Mouse (Mus musculus): ENCODE data around the gene Cdh4. TPM values are rescaled to one million over a fixed set of nuclear protein-coding genes. Genes with fewer than 3 reads are reported as not detected.

Cdh4 gene
- polyA plus RNA-seq, 1 experiment from 2014 or later: 42.8 TPM

DNA sequence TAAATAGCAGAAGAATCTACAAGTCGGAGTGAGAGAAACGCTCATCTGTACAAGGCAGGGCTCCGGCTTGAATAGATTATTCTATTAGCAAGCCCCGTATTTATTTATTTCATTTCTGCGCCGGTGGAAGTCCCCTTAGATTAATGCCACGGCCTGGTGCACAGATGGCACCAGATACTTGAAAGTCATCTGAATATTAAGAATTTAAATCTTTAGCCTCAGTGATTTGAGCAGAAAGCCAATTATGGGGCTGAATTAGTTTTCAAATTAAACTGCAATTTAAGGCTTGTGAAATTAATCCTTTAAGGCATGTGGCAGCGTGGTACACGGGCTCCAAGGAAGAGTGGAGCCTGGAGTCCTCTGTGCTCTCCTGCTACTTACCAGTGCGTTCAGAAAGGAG lies 411.7 kb downstream of the Cdh4 start:
- WGBS: 25% methylated on average over 10 of the region's 10 CpGs
- no peaks in the 10 kb centered on the region for H3K9me3 ChIP-seq (ENCODE audit: control insufficient read depth, low read length)
- H3K27me3 ChIP-seq (ENCODE audit: control insufficient read depth, insufficient read depth, low read length): no peaks in the 10 kb centered on the region
- DNase-seq (peak; percentile 68), ATAC-seq (ENCODE audit: low FRiP score, low TSS enrichment) (no peak)
- H3K36me3 ChIP-seq (ENCODE audit: control insufficient read depth, insufficient read depth, low read length): no peaks in the 10 kb centered on the region
- no peak overlapping the region for H3K9ac ChIP-seq (replicated peaks; ENCODE audit: low read length)
- no peak overlapping the region for H3K4me3 ChIP-seq (replicated peaks; ENCODE audit: low read depth, low read length)
- H3K27ac ChIP-seq (replicated peaks; ENCODE audit: low read depth, low read length): peak overlapping the region; percentile 69
- H3K4me1 ChIP-seq (ENCODE audit: control insufficient read depth, insufficient read depth, low read length): peaks cover 63% of the 10 kb centered on the region
- no peak overlapping the region for H3K4me2 ChIP-seq (ENCODE audit: low read length)

DNA sequence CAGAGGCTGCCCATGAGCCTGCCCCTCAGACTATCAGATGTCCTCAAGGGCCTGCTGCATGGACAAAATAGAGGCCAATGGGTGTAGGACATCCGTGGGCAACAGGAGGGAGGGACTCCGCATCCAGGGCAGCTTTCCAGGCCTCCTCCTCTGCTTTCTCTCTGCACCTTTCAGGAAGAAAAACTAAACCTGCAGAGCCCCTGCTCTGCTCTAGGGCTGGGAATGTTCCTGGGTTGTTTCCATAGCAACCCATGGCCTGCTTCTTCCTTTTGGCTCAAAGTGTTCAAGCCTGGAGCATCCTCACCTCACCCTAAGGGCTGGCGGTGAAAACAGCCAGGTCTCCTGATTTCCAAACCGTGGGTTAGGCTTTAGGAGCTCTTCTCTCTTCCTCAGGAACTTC lies 414.9 kb downstream of the Cdh4 start:
- H3K4me2 ChIP-seq (ENCODE audit: low read length): no peak overlapping the region
- H3K9ac ChIP-seq (replicated peaks; ENCODE audit: low read length): no peak overlapping the region
- peaks cover 45% of the 10 kb centered on the region for H3K4me1 ChIP-seq (ENCODE audit: control insufficient read depth, insufficient read depth, low read length)
- H3K27me3 ChIP-seq (ENCODE audit: control insufficient read depth, insufficient read depth, low read length): no peaks in the 10 kb centered on the region
- no peak for ATAC-seq (ENCODE audit: low FRiP score, low TSS enrichment)
- DNase-seq: no peak
- H3K36me3 ChIP-seq (ENCODE audit: control insufficient read depth, insufficient read depth, low read length): no peaks in the 10 kb centered on the region
- no peak overlapping the region for H3K4me3 ChIP-seq (replicated peaks; ENCODE audit: low read depth, low read length)
- H3K9me3 ChIP-seq (ENCODE audit: control insufficient read depth, low read length): no peaks in the 10 kb centered on the region
- WGBS: 51% methylated on average over 4 of the region's 4 CpGs
- H3K27ac ChIP-seq (replicated peaks; ENCODE audit: low read depth, low read length): no peak overlapping the region

- no peak overlapping the region for H3K4me2 ChIP-seq (ENCODE audit: low read length)
- no peaks in the 10 kb centered on the region for H3K9me3 ChIP-seq (ENCODE audit: control insufficient read depth, low read length)
- 69% methylated on average over 3 of the region's 3 CpGs for WGBS
- no peaks in the 10 kb centered on the region for H3K36me3 ChIP-seq (ENCODE audit: control insufficient read depth, insufficient read depth, low read length)
- H3K9ac ChIP-seq (replicated peaks; ENCODE audit: low read length): no peak overlapping the region
- no peaks in the 10 kb centered on the region for H3K4me1 ChIP-seq (ENCODE audit: control insufficient read depth, insufficient read depth, low read length)
- no peak overlapping the region for H3K4me3 ChIP-seq (replicated peaks; ENCODE audit: low read depth, low read length)
- no peak overlapping the region for H3K27ac ChIP-seq (replicated peaks; ENCODE audit: low read depth, low read length)
- H3K27me3 ChIP-seq (ENCODE audit: control insufficient read depth, insufficient read depth, low read length): no peaks in the 10 kb centered on the region
- ATAC-seq (ENCODE audit: low FRiP score, low TSS enrichment) (no peak), DNase-seq (no peak)
Observed at GRCm38 (mm10) chr2:179862676-179863075, 420.4 kb downstream of the Cdh4 start.

GRCm38 (mm10) chr2:179863266-179863665 lies 421.0 kb downstream of the Cdh4 start:
- H3K9ac ChIP-seq (replicated peaks; ENCODE audit: low read length): no peak overlapping the region
- H3K27me3 ChIP-seq (ENCODE audit: control insufficient read depth, insufficient read depth, low read length): no peaks in the 10 kb centered on the region
- DNase-seq: no peak
- no peak overlapping the region for H3K4me2 ChIP-seq (ENCODE audit: low read length)
- H3K27ac ChIP-seq (replicated peaks; ENCODE audit: low read depth, low read length): no peak overlapping the region
- no peak for ATAC-seq (ENCODE audit: low FRiP score, low TSS enrichment)
- no peak overlapping the region for H3K4me3 ChIP-seq (replicated peaks; ENCODE audit: low read depth, low read length)
- no peaks in the 10 kb centered on the region for H3K9me3 ChIP-seq (ENCODE audit: control insufficient read depth, low read length)
- H3K36me3 ChIP-seq (ENCODE audit: control insufficient read depth, insufficient read depth, low read length): no peaks in the 10 kb centered on the region
- H3K4me1 ChIP-seq (ENCODE audit: control insufficient read depth, insufficient read depth, low read length): no peaks in the 10 kb centered on the region
- WGBS: 79% methylated on average over 3 of the region's 3 CpGs

DNA sequence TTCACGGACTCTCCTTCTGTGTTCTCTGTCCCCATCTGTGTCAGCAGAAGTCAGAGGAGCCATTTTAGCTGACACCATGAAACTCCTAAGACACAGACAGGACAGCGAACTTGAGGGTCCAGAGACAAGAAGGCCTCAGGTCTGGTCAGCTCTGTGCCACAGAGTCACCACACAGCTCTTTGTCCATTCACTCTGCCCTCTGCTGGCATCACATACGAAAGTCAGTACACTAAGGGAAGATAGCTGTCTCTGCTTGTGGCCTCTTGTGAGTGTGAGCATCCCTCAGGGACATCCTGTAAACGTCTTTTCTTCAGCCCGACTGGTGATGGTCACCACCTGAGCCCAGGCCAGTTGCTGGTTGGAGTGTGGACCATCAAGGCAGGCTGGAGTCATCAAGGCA lies 422.9 kb downstream of the Cdh4 start:
- no peak overlapping the region for H3K4me2 ChIP-seq (ENCODE audit: low read length)
- no peaks in the 10 kb centered on the region for H3K27me3 ChIP-seq (ENCODE audit: control insufficient read depth, insufficient read depth, low read length)
- H3K36me3 ChIP-seq (ENCODE audit: control insufficient read depth, insufficient read depth, low read length): no peaks in the 10 kb centered on the region
- H3K27ac ChIP-seq (replicated peaks; ENCODE audit: low read depth, low read length): no peak overlapping the region
- H3K4me1 ChIP-seq (ENCODE audit: control insufficient read depth, insufficient read depth, low read length): peaks cover 7% of the 10 kb centered on the region
- H3K9ac ChIP-seq (replicated peaks; ENCODE audit: low read length): no peak overlapping the region
- H3K9me3 ChIP-seq (ENCODE audit: control insufficient read depth, low read length): no peaks in the 10 kb centered on the region
- WGBS: 75% methylated on average over 5 of the region's 5 CpGs
- ATAC-seq (ENCODE audit: low FRiP score, low TSS enrichment): no peak
- no peak for DNase-seq
- no peak overlapping the region for H3K4me3 ChIP-seq (replicated peaks; ENCODE audit: low read depth, low read length)

- Histone ChIP-seq H3K27ac (replicated peaks; ENCODE audit: low read depth, low read length) (no peak overlapping the region), H3K4me2 (ENCODE audit: low read length) (no peak overlapping the region), H3K27me3 (ENCODE audit: control insufficient read depth, insufficient read depth, low read length) (no peaks in the 10 kb centered on the region), H3K36me3 (ENCODE audit: control insufficient read depth, insufficient read depth, low read length) (no peaks in the 10 kb centered on the region), H3K4me1 (ENCODE audit: control insufficient read depth, insufficient read depth, low read length) (peaks cover 7% of the 10 kb centered on the region), H3K9me3 (ENCODE audit: control insufficient read depth, low read length) (no peaks in the 10 kb centered on the region), H3K4me3 (replicated peaks; ENCODE audit: low read depth, low read length) (no peak overlapping the region), H3K9ac (replicated peaks; ENCODE audit: low read length) (no peak overlapping the region)
- ATAC-seq (ENCODE audit: low FRiP score, low TSS enrichment) (no peak), DNase-seq (no peak)
- WGBS: 80% methylated on average over 3 of the region's 3 CpGs
Observed at GRCm38 (mm10) chr2:179867669-179868068, 425.4 kb downstream of the Cdh4 start.

DNA sequence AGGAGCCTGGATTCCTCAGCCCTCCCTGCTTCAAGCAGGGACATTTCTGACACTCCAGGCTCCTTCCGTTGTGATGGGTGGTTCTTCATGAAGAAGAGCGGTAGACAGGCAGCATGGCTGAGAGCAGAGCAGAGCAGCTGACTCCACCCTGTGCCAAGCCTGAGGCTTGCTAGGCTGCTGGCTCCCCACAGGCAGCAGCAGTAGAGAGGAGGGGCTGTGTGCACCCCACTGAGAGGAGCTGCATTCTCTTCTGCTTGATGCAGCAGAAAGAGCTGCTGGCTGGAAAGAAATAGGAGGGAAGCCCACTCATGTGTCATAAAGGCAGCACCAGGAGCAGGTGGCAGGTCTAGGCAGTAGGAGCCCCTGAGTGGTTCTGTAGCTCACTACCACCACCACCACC lies 427.6 kb downstream of the Cdh4 start:
- WGBS: 12% methylated on average over 2 of the region's 2 CpGs

DNA sequence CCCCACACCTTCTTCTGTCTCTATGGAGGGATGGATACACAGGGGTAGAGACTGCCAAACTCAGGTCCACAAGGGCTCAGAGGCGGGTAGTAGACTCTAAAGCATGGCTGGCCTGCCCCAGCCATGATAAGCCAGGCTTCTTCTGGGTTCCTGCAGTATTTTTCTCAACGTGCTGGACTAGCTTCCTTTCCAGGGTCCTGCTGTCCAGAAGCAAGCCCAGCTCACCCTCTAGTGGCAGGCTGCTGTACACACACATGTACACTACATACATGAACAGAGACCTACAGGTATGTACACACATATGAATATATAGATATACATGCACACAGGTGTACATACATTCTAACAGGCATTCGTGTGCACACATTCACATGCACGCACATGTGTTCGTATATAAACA lies 430.5 kb downstream of the Cdh4 start:
- 67% methylated on average over 5 of the region's 5 CpGs for WGBS
- Histone ChIP-seq H3K9me3 (ENCODE audit: control insufficient read depth, low read length) (no peaks in the 10 kb centered on the region), H3K9ac (replicated peaks; ENCODE audit: low read length) (no peak overlapping the region), H3K4me2 (ENCODE audit: low read length) (no peak overlapping the region), H3K27me3 (ENCODE audit: control insufficient read depth, insufficient read depth, low read length) (no peaks in the 10 kb centered on the region), H3K4me3 (replicated peaks; ENCODE audit: low read depth, low read length) (no peak overlapping the region), H3K4me1 (ENCODE audit: control insufficient read depth, insufficient read depth, low read length) (peaks cover 7% of the 10 kb centered on the region), H3K27ac (replicated peaks; ENCODE audit: low read depth, low read length) (no peak overlapping the region), H3K36me3 (ENCODE audit: control insufficient read depth, insufficient read depth, low read length) (0 out of 2 replicates have a peak, but pooled peaks cover 2% of the 10 kb centered on the region)
- ATAC-seq (ENCODE audit: low FRiP score, low TSS enrichment) (peak; percentile 41; the same call in 1 of the 2 replicates), DNase-seq (peak; percentile 84)

More for the DNA sequence above, 427.6 kb downstream of the Cdh4 start:
- Histone ChIP-seq H3K27me3 (ENCODE audit: control insufficient read depth, insufficient read depth, low read length) (no peaks in the 10 kb centered on the region), H3K4me3 (replicated peaks; ENCODE audit: low read depth, low read length) (no peak overlapping the region), H3K4me1 (ENCODE audit: control insufficient read depth, insufficient read depth, low read length) (peaks cover 7% of the 10 kb centered on the region), H3K9me3 (ENCODE audit: control insufficient read depth, low read length) (no peaks in the 10 kb centered on the region), H3K4me2 (ENCODE audit: low read length) (no peak overlapping the region), H3K36me3 (ENCODE audit: control insufficient read depth, insufficient read depth, low read length) (no peaks in the 10 kb centered on the region), H3K27ac (replicated peaks; ENCODE audit: low read depth, low read length) (peak overlapping the region; percentile 43), H3K9ac (replicated peaks; ENCODE audit: low read length) (no peak overlapping the region)
- ATAC-seq (ENCODE audit: low FRiP score, low TSS enrichment) (peak; percentile 55; the same call in 1 of the 2 replicates), DNase-seq (peak; percentile 68)

GRCm38 (mm10) chr2:179873315-179873714 lies 431.1 kb downstream of the Cdh4 start:
- Histone ChIP-seq H3K27ac (replicated peaks; ENCODE audit: low read depth, low read length) (no peak overlapping the region), H3K36me3 (ENCODE audit: control insufficient read depth, insufficient read depth, low read length) (0 out of 2 replicates have a peak, but pooled peaks cover 2% of the 10 kb centered on the region), H3K27me3 (ENCODE audit: control insufficient read depth, insufficient read depth, low read length) (no peaks in the 10 kb centered on the region), H3K4me2 (ENCODE audit: low read length) (no peak overlapping the region), H3K9ac (replicated peaks; ENCODE audit: low read length) (no peak overlapping the region), H3K4me3 (replicated peaks; ENCODE audit: low read depth, low read length) (no peak overlapping the region), H3K9me3 (ENCODE audit: control insufficient read depth, low read length) (no peaks in the 10 kb centered on the region), H3K4me1 (ENCODE audit: control insufficient read depth, insufficient read depth, low read length) (peaks cover 7% of the 10 kb centered on the region)
- 54% methylated on average over 5 of the region's 5 CpGs for WGBS
- DNase-seq (peak; percentile 65), ATAC-seq (ENCODE audit: low FRiP score, low TSS enrichment) (no peak)

All from midbrain, embryonic 14.5 days (tissue).